In the genomic region with DNA sequence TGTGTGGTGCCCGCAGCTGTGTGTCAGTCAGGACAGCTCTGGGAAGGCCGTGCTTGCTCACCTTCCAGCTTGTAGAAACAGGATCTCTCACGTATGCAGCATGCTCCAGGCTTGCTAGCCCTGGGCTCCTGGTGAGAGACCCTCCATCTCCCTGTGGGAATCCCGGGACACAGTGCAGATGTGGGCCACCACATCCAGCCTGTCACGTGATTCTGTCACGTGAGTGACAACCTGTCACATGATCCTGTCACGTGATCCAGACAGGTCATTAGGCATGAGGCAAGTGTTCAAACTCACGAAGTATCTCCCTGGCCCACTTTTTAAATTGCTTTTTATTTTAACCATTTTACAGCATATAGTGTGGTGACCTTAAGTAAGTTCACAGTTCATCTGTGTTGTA, we compare ENCODE assay signal across 18 mouse cellular contexts.
"Had no signal": no experiment of that assay in that cellular context is flagged by ENCODE, and none has a peak within 500 bp of the region (broad histone marks: within the 10 kb centered on the region; RNA-seq: fewer than 3 reads in every experiment).

No protein-coding gene starts in this region.

- H3K4me2 ChIP-seq: lung, embryonic 15.5 days; midbrain, embryonic 13.5 days; stomach, embryonic 15.5 days had no signal

- DNase-seq: kidney, adult 2 months; kidney, postnatal 25 days; layer of hippocampus, postnatal 36 days; lung, adult 18-20 months; lung, postnatal 10 days; lung, postnatal 36 days; thymus, adult 2 months; thymus, postnatal 14 days; thymus, postnatal 4 days had no signal

- H3K4me1 ChIP-seq: lung, embryonic 15.5 days; midbrain, embryonic 13.5 days; stomach, embryonic 15.5 days had no signal

- H3K4me3 ChIP-seq: layer of hippocampus, adult 2 months; left cerebral cortex, adult 2 months; lung, embryonic 15.5 days; megakaryocyte, embryonic 14.5 days; midbrain, embryonic 10.5 days; midbrain, embryonic 13.5 days; stomach, embryonic 15.5 days had no signal

- H3K9ac ChIP-seq: liver, embryonic 14.5 days; lung, embryonic 15.5 days; midbrain, embryonic 13.5 days; stomach, embryonic 15.5 days had no signal

- H3K27ac ChIP-seq: kidney, postnatal 0 days; layer of hippocampus, adult 2 months; left cerebral cortex, adult 2 months; liver, embryonic 14.5 days; lung, embryonic 15.5 days; midbrain, embryonic 10.5 days; midbrain, embryonic 13.5 days; stomach, embryonic 15.5 days had no signal

- H3K9me3 ChIP-seq: lung, embryonic 15.5 days; megakaryocyte, embryonic 14.5 days; midbrain, embryonic 10.5 days; midbrain, embryonic 13.5 days; stomach, embryonic 15.5 days had no signal

- H3K27me3 ChIP-seq: lung, embryonic 15.5 days; megakaryocyte, embryonic 14.5 days; midbrain, embryonic 13.5 days; stomach, embryonic 15.5 days had no signal
